Mouse (Mus musculus) embryonic facial prominence, embryonic 13.5 days (tissue): ENCODE measurements at regions not wholly inside any gene's neighbourhood (a gene's known extent, or its start where the extent isn't known, plus 50 kb on each side); places are given as distances from the start of the nearest gene placed in this dataset.

Experiments
- ATAC-seq: fragments of 200-750 bp; cut with Nextera tagmentation; 2 replicates; pipeline ENCODE4 v1.8.0; 2017; ENCODE audit warnings: low read depth; ENCODE audit not compliant: insufficient number of reproducible peaks, insufficient read depth, low FRiP score, low TSS enrichment
- H3K27ac ChIP-seq: fragments of 300-500 bp; sonication (generic); 2 replicates; pipeline ENCODE4 v1.5.1; 2015; ENCODE audit warnings: moderate library complexity, mild to moderate bottlenecking, inconsistent platforms
- H3K27me3 ChIP-seq: fragments of 300-500 bp; sonication (generic); 2 replicates; pipeline ENCODE4 v1.6.1; 2015; ENCODE audit warnings: mild to moderate bottlenecking, inconsistent platforms
- H3K36me3 ChIP-seq: fragments of 300-500 bp; sonication (generic); 2 replicates; pipeline ENCODE4 v1.6.1; 2015; ENCODE audit warnings: mild to moderate bottlenecking, inconsistent platforms
- H3K4me1 ChIP-seq: fragments of 300-500 bp; sonication (generic); 2 replicates; pipeline ENCODE4 v1.6.1; 2015; ENCODE audit warnings: inconsistent platforms
- H3K4me2 ChIP-seq: fragments of 300-500 bp; sonication (generic); 2 replicates; pipeline ENCODE4 v1.6.1; 2015; ENCODE audit warnings: moderate library complexity, mild to moderate bottlenecking, inconsistent platforms
- H3K4me3 ChIP-seq: fragments of 300-500 bp; sonication (generic); 2 replicates; pipeline ENCODE4 v1.5.1; 2015; ENCODE audit warnings: mild to moderate bottlenecking, inconsistent platforms
- H3K9ac ChIP-seq: fragments of 300-500 bp; sonication (generic); 2 replicates; pipeline ENCODE4 v1.6.1; 2015; ENCODE audit warnings: mild to moderate bottlenecking, inconsistent platforms
- H3K9me3 ChIP-seq: fragments of 300-500 bp; sonication (generic); 2 replicates; pipeline ENCODE4 v1.6.1; 2016; ENCODE audit warnings: inconsistent platforms
- WGBS: fragments of 180-500 bp; shearing (Covaris S2); methylation state at CpG from one replicate; pipeline ENCODE4 v1.1.7; 2015; ENCODE audit warnings: mixed read lengths; 5-methylcytosine and 5-hydroxymethylcytosine counted together

DNA sequence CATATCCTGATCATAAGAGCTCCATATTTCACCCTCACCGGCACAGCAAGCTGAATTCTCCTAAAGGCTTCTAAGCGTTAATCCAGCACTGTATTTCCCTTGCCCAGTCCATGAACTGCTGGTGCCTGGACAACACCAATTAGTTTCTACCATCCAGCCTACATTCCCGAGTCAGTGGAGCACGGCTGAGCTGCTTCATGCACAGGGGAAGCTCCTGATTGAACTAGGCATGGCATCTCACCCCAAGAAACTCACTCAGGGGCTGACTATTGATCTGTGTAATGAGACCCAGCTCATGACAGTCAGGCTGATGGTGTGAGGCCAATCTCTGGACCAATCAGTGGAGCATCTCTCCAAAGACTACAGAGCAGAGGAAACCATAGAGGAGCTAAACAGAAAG is 115.4 kb downstream of the Id4 start:
- ATAC-seq = no peak

DNA sequence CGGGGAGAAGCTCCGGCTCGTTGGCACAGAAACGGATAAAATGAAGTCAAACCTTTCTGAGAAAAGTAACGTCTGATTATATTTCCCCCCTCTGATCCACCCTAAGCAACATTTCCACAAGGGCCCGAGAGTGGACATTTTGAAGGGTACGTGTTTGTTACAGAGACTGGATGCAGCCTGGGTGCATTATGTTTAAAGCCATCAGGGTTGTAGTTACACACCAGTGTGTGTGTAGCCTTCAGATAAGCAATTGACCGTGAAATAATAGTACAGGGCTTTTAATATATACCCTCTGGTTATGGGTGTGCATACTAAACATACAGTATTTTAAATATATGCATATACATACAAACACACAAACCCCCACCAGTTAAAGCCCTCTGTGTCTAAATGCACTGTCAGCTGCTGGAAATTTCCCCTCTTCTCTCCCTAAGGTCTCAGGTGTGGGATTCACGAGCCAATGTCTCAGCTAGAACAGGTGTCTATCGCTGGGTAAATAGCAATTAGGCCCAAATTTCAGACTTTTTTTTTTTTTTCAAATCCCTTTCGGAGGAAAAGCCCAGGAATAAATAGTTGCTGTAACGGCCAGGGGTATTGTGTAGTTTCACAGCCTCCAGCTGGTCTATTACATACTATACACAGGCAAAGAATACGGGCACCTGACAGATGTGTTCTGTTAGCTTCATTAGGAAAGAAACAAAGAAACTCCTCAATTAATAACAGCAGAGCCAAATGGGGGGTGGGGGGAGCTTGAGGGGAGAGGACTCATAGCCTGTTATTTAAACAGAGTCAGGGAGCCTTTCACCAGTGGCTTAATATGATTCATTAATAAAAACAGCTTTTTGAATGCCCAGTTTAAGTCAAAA is 122.8 kb downstream of the Id4 start:
- Histone ChIP-seq H3K4me2 (no peak overlapping the region), H3K36me3 (no peaks in the 10 kb centered on the region), H3K4me1 (0 out of 2 replicates have a peak, but pooled peaks cover 3% of the 10 kb centered on the region), H3K9me3 (no peaks in the 10 kb centered on the region), H3K4me3 (no peak overlapping the region), H3K9ac (no peak overlapping the region), H3K27me3 (no peaks in the 10 kb centered on the region), H3K27ac (no peak overlapping the region)
- 69% methylated on average over 13 of the region's 13 CpGs for WGBS
- no peak for ATAC-seq

More for the DNA sequence above, 115.4 kb downstream of the Id4 start:
- Histone ChIP-seq H3K4me2 (no peak overlapping the region), H3K9ac (no peak overlapping the region), H3K4me1 (no peaks in the 10 kb centered on the region), H3K36me3 (no peaks in the 10 kb centered on the region), H3K4me3 (no peak overlapping the region), H3K27ac (no peak overlapping the region), H3K9me3 (no peaks in the 10 kb centered on the region), H3K27me3 (no peaks in the 10 kb centered on the region)
- 68% methylated on average over 4 of the region's 4 CpGs for WGBS

DNA sequence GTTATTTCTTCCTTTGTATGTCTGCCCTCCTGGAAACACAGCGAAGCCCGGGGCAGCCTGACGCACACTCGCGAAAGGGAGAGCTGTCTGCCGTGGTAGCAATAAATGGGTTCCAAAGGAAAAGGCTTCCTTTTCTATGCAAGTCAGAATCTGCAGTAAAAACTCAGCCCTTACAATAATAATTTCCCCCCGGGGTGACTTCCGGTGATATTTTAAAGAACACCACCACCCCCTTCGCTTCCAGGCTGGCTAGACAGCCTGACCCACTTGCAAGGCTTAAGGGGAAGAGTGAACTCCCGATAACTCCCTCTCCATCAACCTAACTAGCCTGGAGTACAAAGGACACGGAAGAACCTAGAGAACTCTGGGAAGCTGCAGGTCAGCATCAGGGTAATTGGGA is 123.9 kb downstream of the Id4 start:
- H3K27ac ChIP-seq = no peak overlapping the region
- no peaks in the 10 kb centered on the region for H3K36me3 ChIP-seq
- no peak for ATAC-seq
- H3K9me3 ChIP-seq = no peaks in the 10 kb centered on the region
- no peaks in the 10 kb centered on the region for H3K27me3 ChIP-seq
- no peak overlapping the region for H3K9ac ChIP-seq
- H3K4me2 ChIP-seq = no peak overlapping the region
- 0 out of 2 replicates have a peak, but pooled peaks cover 3% of the 10 kb centered on the region for H3K4me1 ChIP-seq
- H3K4me3 ChIP-seq = no peak overlapping the region
- 59% methylated on average over 11 of the region's 11 CpGs for WGBS

DNA sequence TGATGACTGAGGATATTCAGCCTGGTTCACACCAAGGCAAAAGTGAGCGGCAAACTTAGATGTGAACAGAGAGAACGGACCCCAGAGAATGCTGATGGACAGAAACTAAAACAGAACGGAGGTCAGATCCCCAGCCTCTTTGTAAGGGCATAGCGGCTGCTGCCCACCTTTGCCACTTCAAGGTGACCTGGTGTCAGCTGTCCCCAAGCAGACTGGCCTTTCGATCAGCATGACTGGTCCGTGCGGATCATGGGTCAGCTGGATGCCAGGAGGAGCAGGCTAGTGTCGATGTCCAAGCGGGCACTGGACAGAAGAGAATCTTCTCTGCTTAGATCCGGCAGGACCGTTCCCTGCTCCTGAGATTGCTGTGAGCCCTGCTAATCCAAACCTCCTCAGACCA is 122.1 kb downstream of the Zfp169 start:
- no peak overlapping the region for H3K27ac ChIP-seq
- ATAC-seq = no peak
- no peaks in the 10 kb centered on the region for H3K36me3 ChIP-seq
- H3K4me1 ChIP-seq = no peaks in the 10 kb centered on the region
- 91% methylated on average over 11 of the region's 11 CpGs for WGBS
- no peak overlapping the region for H3K9ac ChIP-seq
- H3K4me2 ChIP-seq = no peak overlapping the region
- no peaks in the 10 kb centered on the region for H3K9me3 ChIP-seq
- no peaks in the 10 kb centered on the region for H3K27me3 ChIP-seq
- no peak overlapping the region for H3K4me3 ChIP-seq

DNA sequence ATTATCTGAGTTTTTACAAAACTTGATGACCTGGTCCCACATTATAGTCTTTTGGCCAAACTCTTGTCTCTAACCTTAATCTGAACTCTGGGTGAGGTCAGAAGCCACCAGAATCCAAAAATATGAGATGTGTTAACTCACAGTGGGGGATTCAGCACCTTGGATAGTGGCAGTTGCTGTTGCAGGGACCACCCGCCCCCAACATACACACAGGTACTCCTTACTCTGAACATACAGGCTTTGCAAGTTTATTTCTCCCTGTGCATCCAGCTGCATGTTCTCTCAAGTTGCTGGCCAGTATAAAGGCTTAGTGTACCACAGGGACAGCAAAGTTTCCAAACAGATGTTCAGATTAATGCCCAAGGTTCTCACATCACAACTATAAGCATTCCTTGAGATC is 115.5 kb downstream of the Zfp169 start:
- H3K36me3 ChIP-seq = no peaks in the 10 kb centered on the region
- no peak overlapping the region for H3K27ac ChIP-seq
- 0 out of 2 replicates have a peak, but pooled peaks cover 3% of the 10 kb centered on the region for H3K27me3 ChIP-seq
- H3K4me3 ChIP-seq = no peak overlapping the region
- H3K4me2 ChIP-seq = no peak overlapping the region
- WGBS = 4% methylated on average over 1 of the region's 1 CpGs
- no peaks in the 10 kb centered on the region for H3K9me3 ChIP-seq
- H3K4me1 ChIP-seq = no peaks in the 10 kb centered on the region
- no peak for ATAC-seq
- no peak overlapping the region for H3K9ac ChIP-seq

DNA sequence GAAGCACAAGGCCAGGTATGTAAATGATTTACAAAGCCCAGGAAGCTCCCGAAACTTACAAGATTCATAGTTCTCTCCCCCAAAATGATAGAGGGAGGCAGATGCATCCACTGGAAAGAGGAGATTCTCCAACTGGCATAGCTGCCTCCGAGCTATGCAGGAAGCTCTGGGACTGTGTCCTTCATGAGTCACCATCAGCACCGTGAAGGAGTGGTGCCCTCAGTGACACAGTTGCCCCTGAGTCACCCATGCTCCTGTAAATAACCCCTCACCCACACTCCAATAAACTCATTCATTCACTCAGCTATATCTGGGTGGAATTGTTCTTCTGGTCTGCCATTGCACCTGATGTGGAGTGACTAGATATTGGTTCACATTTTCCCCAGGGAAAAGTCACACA is 114.6 kb downstream of the Zfp169 start:
- 0 out of 2 replicates have a peak, but pooled peaks cover 3% of the 10 kb centered on the region for H3K27me3 ChIP-seq
- no peak overlapping the region for H3K4me3 ChIP-seq
- no peaks in the 10 kb centered on the region for H3K9me3 ChIP-seq
- H3K4me1 ChIP-seq = no peaks in the 10 kb centered on the region
- no peak overlapping the region for H3K4me2 ChIP-seq
- 81% methylated on average over 3 of the region's 3 CpGs for WGBS
- no peak for ATAC-seq
- H3K27ac ChIP-seq = no peak overlapping the region
- no peak overlapping the region for H3K9ac ChIP-seq
- no peaks in the 10 kb centered on the region for H3K36me3 ChIP-seq

DNA sequence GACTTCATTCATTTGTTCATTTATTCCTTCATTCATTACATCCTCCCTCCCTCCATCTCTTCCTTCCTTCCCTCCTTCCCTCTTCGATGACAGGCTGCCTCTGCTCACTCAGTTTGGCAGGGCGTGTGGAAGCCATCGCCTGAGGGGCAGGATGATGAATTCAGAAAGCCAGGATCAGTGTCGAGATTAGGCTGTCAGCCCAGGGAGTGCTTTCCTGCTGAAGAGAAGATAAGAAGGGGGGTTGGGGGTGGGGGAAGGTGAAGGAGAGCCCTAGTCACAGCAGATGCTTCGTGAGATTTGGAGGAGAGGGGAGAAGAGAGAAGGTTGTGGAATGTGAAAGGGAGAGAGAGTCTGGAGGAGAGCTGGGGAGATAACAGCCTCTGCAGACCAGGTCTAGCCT is 110.9 kb downstream of the Zfp169 start:
- ATAC-seq = no peak
- Histone ChIP-seq H3K27me3 (0 out of 2 replicates have a peak, but pooled peaks cover 3% of the 10 kb centered on the region), H3K4me1 (no peaks in the 10 kb centered on the region), H3K9me3 (no peaks in the 10 kb centered on the region), H3K27ac (no peak overlapping the region), H3K9ac (no peak overlapping the region), H3K36me3 (no peaks in the 10 kb centered on the region), H3K4me3 (no peak overlapping the region), H3K4me2 (no peak overlapping the region)
- 4% methylated on average over 5 of the region's 5 CpGs for WGBS

DNA sequence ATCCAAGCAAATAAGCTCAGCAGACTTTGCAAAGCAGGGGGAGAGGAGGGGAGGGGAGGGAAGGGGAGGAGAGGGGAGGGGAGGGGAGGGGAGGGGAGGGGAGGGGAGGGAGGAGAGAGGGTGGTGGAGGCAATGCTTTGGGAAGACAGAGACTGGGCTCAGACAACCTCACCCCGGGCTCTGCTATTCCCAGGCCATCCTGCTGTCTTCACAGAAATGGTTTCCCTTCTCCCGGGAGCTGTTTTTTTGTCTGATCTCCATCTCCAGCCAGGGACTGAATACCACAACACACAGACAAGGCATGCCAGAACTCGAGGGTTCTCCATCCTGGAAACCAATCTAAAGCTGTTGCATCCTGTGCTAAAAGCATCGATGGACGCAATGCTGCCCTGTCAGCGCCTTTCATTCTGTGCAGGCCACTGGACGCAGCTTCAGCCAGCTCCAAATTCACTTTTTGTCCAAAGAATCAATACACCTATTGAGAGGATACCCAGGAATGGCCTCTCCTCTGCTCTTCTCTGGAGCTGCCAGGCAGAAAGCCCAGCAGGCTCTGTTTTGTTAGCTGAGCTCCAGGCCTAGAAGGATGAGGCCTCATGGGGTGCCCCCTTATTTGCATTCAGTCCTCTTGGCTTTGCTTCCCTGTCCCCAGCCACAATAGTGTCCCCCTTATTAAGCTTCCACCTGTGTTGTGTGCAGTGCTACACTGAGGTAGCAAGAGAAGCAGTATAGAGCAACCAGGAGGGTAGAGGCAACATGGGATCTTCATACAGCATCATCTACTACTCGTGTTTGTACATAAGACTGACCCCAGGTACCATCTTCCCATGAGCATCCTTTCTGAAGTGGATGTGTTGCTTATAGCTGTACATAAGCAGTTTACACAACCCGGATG is 90.6 kb downstream of the Zfp169 start:
- Histone ChIP-seq H3K9ac (no peak overlapping the region), H3K4me3 (no peak overlapping the region), H3K27ac (no peak overlapping the region), H3K4me2 (no peak overlapping the region), H3K9me3 (no peaks in the 10 kb centered on the region), H3K27me3 (no peaks in the 10 kb centered on the region), H3K36me3 (no peaks in the 10 kb centered on the region), H3K4me1 (0 out of 2 replicates have a peak, but pooled peaks cover 5% of the 10 kb centered on the region)
- 47% methylated on average over 9 of the region's 9 CpGs for WGBS
- no peak for ATAC-seq

DNA sequence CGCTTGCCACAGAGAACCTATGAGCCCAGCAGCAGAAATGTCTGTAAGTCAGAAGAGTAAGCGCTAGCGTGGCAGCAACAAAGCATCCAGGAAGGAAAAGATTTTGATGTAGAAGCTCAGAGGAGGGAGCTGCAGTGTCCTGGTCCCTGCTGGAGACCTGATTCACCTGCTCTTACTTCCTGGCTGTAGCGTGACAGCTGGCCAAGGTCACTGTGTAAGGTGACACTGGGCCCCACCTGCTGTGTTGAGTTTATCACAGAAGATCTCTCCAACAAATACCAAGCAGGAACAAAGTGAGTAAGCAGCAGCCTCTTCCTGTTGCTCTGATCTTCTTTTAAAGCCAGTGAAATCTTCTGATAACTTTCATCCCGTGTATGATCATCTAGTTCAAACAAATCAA is 86.4 kb downstream of the Zfp169 start:
- Histone ChIP-seq H3K4me2 (no peak overlapping the region), H3K9ac (no peak overlapping the region), H3K27ac (no peak overlapping the region), H3K4me3 (no peak overlapping the region), H3K36me3 (no peaks in the 10 kb centered on the region), H3K4me1 (0 out of 2 replicates have a peak, but pooled peaks cover 5% of the 10 kb centered on the region), H3K9me3 (no peaks in the 10 kb centered on the region), H3K27me3 (no peaks in the 10 kb centered on the region)
- no peak for ATAC-seq
- WGBS = 74% methylated on average over 5 of the region's 5 CpGs

DNA sequence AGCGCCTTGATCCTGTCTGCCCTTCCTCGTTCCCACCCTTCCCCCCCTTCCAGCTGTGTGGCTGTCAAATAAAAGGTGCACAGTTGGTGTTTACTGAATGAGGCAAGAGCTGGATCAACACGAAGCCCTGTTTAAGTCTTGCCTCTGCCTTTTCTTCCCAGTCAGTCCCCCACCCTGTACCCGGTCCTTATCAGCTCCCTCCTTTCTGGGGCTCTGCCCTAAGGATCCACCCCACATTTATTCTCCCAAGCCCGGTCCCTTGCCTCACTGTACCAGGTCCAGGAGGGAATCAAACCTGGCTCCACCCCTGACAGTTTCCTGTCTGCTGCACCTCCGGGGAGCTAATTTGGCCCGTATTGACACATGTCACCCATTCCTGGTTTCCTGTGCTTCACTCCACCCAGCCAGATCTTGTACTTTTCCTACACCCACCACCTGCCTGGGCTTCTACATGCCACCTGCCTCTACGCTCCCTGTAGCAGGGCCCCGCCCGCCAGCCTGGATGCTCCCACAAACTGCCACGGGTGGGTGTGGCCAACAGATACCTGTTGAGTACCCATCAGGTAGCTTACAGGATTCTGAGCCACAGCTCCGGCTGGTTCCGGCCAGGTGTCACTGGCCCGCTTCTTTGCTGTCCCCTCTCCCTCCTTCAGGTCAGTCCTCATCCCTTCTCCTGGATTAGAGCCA is 76.4 kb downstream of the Zfp169 start:
- H3K9me3 ChIP-seq = no peaks in the 10 kb centered on the region
- H3K4me1 ChIP-seq = no peaks in the 10 kb centered on the region
- no peak overlapping the region for H3K4me3 ChIP-seq
- no peak overlapping the region for H3K4me2 ChIP-seq
- ATAC-seq = no peak
- no peaks in the 10 kb centered on the region for H3K27me3 ChIP-seq
- no peak overlapping the region for H3K27ac ChIP-seq
- WGBS = 56% methylated on average over 14 of the region's 14 CpGs
- H3K36me3 ChIP-seq = no peaks in the 10 kb centered on the region
- no peak overlapping the region for H3K9ac ChIP-seq
